Mouse (Mus musculus): ENCODE measurements around the gene Ttll4. TPM values are rescaled to one million over a fixed set of nuclear protein-coding genes. Genes with fewer than 3 reads are reported as not detected.

Ttll4 gene
- 6.6 and 8.4 TPM in 2 replicates for polyA plus RNA-seq (2012; rRNA removed)

GRCm38 (mm10) chr1:74661448-74662195 lies at the start of gene Ttll4:
TSS of gene Ttll4 (plus strand) at chr1:74661745.

GRCm38 (mm10) chr1:74713099-74713858 lies 51.7 kb downstream of the Ttll4 start, which contains the start of gene Cyp27a1:
TSS of gene Cyp27a1 (plus strand) at chr1:74713574.

GRCm38 (mm10) chr1:74748643-74749271 lies 87.2 kb downstream of the Ttll4 start, which contains the start of gene Prkag3:
TSS of gene Prkag3 (minus strand) at chr1:74749221.

Other genes starting within 250 kb of the Ttll4 start
- gene Cnot9, start 155.7 kb upstream of the Ttll4 start, polyA plus RNA-seq (2012; rRNA removed): 23.4 and 28.6 TPM in 2 replicates
- gene Plcd4, start 118.9 kb upstream of the Ttll4 start, polyA plus RNA-seq (2012; rRNA removed): 0.01 TPM in 2 replicates
- gene Usp37, start 117.5 kb upstream of the Ttll4 start, polyA plus RNA-seq (2012; rRNA removed): 4.5 and 5.5 TPM in 2 replicates
- gene Zfp142, start 73.5 kb upstream of the Ttll4 start, polyA plus RNA-seq (2012; rRNA removed): 2.6 and 3.3 TPM in 2 replicates
- 9.0 and 10.6 TPM in 2 replicates for gene Bcs1l, start 73.5 kb upstream of the Ttll4 start, polyA plus RNA-seq (2012; rRNA removed)
- gene Rnf25, start 60.3 kb upstream of the Ttll4 start, polyA plus RNA-seq (2012; rRNA removed): 20.9 and 23.6 TPM in 2 replicates
- gene Stk36, start 60.3 kb upstream of the Ttll4 start, polyA plus RNA-seq (2012; rRNA removed): 0.18 and 0.20 TPM in 2 replicates
- gene Cyp27a1, start 51.8 kb downstream of the Ttll4 start, polyA plus RNA-seq (2012; rRNA removed): 2.4 and 3.7 TPM in 2 replicates
- 0.01 and 0.08 TPM in 2 replicates for gene Prkag3, start 87.5 kb downstream of the Ttll4 start, polyA plus RNA-seq (2012; rRNA removed)
- gene Wnt6, start 110.1 kb downstream of the Ttll4 start, polyA plus RNA-seq (2012; rRNA removed): 0.07 and 0.24 TPM in 2 replicates
- gene Wnt10a, start 129.8 kb downstream of the Ttll4 start, polyA plus RNA-seq (2012; rRNA removed): 0.06 TPM in 1 of 2 replicates, not detected in the other
- not detected in 2 replicates for gene Cdk5r2, start 193.2 kb downstream of the Ttll4 start, polyA plus RNA-seq (2012; rRNA removed)
- 0.05 TPM in 2 replicates for gene Fev, start 223.7 kb downstream of the Ttll4 start, polyA plus RNA-seq (2012; rRNA removed)
- not detected in 2 replicates for gene Cryba2, start 231.4 kb downstream of the Ttll4 start, polyA plus RNA-seq (2012; rRNA removed)

All from liver, embryonic 14 days (tissue).